Mouse (Mus musculus) heart, postnatal 4 days (tissue): ENCODE data around the gene Ptcd2. TPM values are rescaled to one million over a fixed set of nuclear protein-coding genes. Genes with fewer than 3 reads are reported as not detected.

Source experiments
- DNase-seq: peaks from one replicate; pipeline ENCODE4 v3.0.0; 2021
- total RNA-seq, 2 experiments: library from RNA; stranded (reverse); gene quantifications; 2 replicates each; pipeline ENCODE4 v1.2.3; 2021

Ptcd2 gene
- total RNA-seq, 2 experiments from 2014 or later: 37.9 to 40.6 TPM

- DNase-seq: no peak
Measured at GRCm38 (mm10) chr13:99303846-99304245, 40.7 kb downstream of the Ptcd2 start.

GRCm38 (mm10) chr13:99299921-99300320 is 44.6 kb downstream of the Ptcd2 start:
- no peak for DNase-seq

GRCm38 (mm10) chr13:99294176-99294575 is 50.3 kb downstream of the Ptcd2 start:
- no peak for DNase-seq

- DNase-seq: no peak
Measured at GRCm38 (mm10) chr13:99290766-99291165, 53.7 kb downstream of the Ptcd2 start.

- DNase-seq: no peak
Measured at GRCm38 (mm10) chr13:99287786-99288185, 56.7 kb downstream of the Ptcd2 start.

- DNase-seq: no peak
Measured at GRCm38 (mm10) chr13:99287207-99287606, 57.3 kb downstream of the Ptcd2 start.

- DNase-seq: no peak
Measured at GRCm38 (mm10) chr13:99285241-99285640, 59.3 kb downstream of the Ptcd2 start.

- no peak for DNase-seq
Measured at GRCm38 (mm10) chr13:99284400-99285160, 59.9 kb downstream of the Ptcd2 start.

GRCm38 (mm10) chr13:99283916-99284315 is 60.6 kb downstream of the Ptcd2 start:
- no peak for DNase-seq

- no peak for DNase-seq
Measured at GRCm38 (mm10) chr13:99282961-99283360, 61.5 kb downstream of the Ptcd2 start.

GRCm38 (mm10) chr13:99279351-99279750 is 65.2 kb downstream of the Ptcd2 start:
- DNase-seq: no peak

GRCm38 (mm10) chr13:99278511-99278910 is 66.0 kb downstream of the Ptcd2 start:
- DNase-seq: no peak

GRCm38 (mm10) chr13:99277521-99277920 is 67.0 kb downstream of the Ptcd2 start:
- no peak for DNase-seq

- no peak for DNase-seq
Measured at GRCm38 (mm10) chr13:99272046-99272445, 72.5 kb downstream of the Ptcd2 start.

Other genes starting within 250 kb of the Ptcd2 start
- gene Zfp366, start 159.9 kb downstream of the Ptcd2 start, total RNA-seq: 10 to 100 TPM in 1 of 2 experiments, 1 to 10 TPM in 1; 7.2 to 10.1 TPM
- gene Mrps27, start 81 bp upstream of the Ptcd2 start, total RNA-seq: 10 to 100 TPM; 50.9 to 52.2 TPM
- 10 to 100 TPM; 48.0 to 57.3 TPM for gene Map1b, start 171.8 kb upstream of the Ptcd2 start, total RNA-seq